Mouse (Mus musculus) bone marrow, adult 2 months (tissue): Measurements from ENCODE around the gene Lnx1. TPM values are rescaled to one million over a fixed set of nuclear protein-coding genes. Genes with fewer than 3 reads are reported as not detected.

ENCODE experiments used
- H3K27ac ChIP-seq: fragments of 200-500 bp; 2 replicates; pipeline ENCODE4 v1.5.1; 2012; ENCODE audit warnings: low read depth, mild to moderate bottlenecking, control low read depth, inconsistent platforms, low read length; ENCODE audit not compliant: control insufficient read depth, poor library complexity, insufficient read depth
- H3K4me1 ChIP-seq: fragments of 200-500 bp; 2 replicates; pipeline ENCODE4 v1.6.1; 2011; ENCODE audit warnings: low read length; ENCODE audit not compliant: control insufficient read depth, insufficient read depth
- H3K4me3 ChIP-seq: fragments of 200-500 bp; replicated peaks from 2 replicates; pipeline ENCODE3; 2011; ENCODE audit warnings: mild to moderate bottlenecking, low read depth, low read length, control low read depth; ENCODE audit not compliant: control insufficient read depth
- CTCF ChIP-seq: fragments of 200-500 bp; IDR thresholded peaks from 2 replicates; pipeline ENCODE4 v1.5.1; 2011; ENCODE audit warnings: low read length, control low read depth; ENCODE audit not compliant: control insufficient read depth, insufficient read depth
- POLR2A ChIP-seq: fragments of 200-500 bp; IDR thresholded peaks from 2 replicates; pipeline ENCODE4 v1.6.1; 2011; ENCODE audit warnings: low read depth, mild to moderate bottlenecking, control low read depth, low read length, borderline replicate concordance; ENCODE audit not compliant: control insufficient read depth
- WGBS: fragments of 180-500 bp; shearing (Covaris S2); methylation state at CpG from one replicate; pipeline ENCODE4 v1.1.7; 2018; 5-methylcytosine and 5-hydroxymethylcytosine counted together
- polyA plus RNA-seq: library from polyadenylated mRNA; stranded (reverse); fragments of >200 nt; gene quantifications from 2 replicates; pipeline ENCODE4 v1.2.4, GENCODE M21; 2011; ENCODE audit warnings: low replicate concordance; ENCODE audit not compliant: missing spikeins, insufficient read depth, insufficient read length

The Lnx1 gene
- polyA plus RNA-seq, 1 experiment = not detected

DNA sequence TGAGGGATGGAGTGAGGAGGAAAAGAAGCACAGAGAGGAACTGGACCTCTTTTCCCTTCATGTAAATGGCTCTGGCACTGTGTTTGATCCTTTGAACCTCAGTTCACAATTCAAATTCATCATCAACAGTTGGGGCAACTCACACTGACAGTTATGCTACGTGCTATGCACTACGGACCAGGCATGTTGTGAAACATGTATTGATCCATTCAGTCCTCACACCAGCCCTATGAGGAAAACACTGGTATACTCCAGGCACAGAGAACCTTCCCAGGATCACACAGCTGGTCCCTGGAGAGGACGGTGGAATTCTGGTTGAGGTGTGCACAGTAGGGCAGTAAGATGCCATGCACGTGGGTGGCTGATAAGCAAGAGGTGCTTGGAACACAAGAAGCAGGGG, 62.2 kb downstream of the Lnx1 start:
- no peak for TF ChIP-seq POLR2A
- 70% methylated on average over 4 of the region's 4 CpGs for WGBS

DNA sequence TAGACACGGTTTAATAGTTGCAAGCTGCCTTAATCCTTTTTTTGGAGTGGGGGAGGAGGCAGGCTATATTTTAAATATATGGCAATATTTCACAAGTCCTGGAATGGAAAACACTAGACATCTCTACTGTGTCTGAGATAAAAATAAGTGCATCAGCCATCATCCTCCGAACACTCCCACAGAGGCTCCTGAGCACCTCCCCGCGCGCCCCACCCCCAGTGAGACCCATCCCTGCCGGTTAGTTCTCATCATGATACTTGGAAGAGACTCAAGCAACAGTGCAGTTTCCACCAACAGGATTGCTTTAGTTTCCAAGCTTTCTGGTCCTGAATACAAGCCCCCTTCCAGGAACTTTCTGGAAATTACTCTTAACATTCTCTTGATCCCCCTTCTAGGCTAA, 63.2 kb downstream of the Lnx1 start:
- Histone ChIP-seq H3K27ac (no peak overlapping the region), H3K4me3 (no peak overlapping the region), H3K4me1 (no peaks in the 10 kb centered on the region; the same call in 1 of the 2 replicates)
- WGBS = 80% methylated on average over 6 of the region's 6 CpGs
- no peak for TF ChIP-seq POLR2A
- TF ChIP-seq CTCF = no peak

More for the DNA sequence above, 62.2 kb downstream of the Lnx1 start:
- no peak overlapping the region for H3K27ac ChIP-seq
- no peak overlapping the region for H3K4me3 ChIP-seq
- no peaks in the 10 kb centered on the region; the same call in 1 of the 2 replicates for H3K4me1 ChIP-seq

DNA sequence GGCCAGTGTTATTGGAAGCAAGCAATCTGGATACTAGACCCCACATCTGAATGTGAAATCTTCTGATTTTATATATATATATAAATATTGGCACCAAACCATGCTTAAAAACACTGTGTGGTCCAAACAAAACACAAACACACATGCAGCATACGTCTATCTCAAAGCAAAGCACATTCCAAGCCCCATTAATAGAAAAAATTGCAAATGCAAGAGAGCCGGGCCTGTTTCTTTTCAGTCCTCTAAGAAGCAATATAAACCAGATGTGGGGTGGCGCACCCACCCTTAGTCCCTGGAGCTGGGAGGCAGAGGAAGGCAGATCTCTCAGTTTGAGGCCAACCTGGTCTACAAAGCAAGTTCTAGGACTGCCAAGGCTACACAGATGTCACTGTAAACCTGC, 68.3 kb downstream of the Lnx1 start:
- Histone ChIP-seq H3K4me3 (no peak overlapping the region), H3K4me1 (no peaks in the 10 kb centered on the region; the same call in 1 of the 2 replicates), H3K27ac (no peak overlapping the region)
- WGBS = 81% methylated on average over 3 of the region's 3 CpGs
- no peak for TF ChIP-seq CTCF
- no peak for TF ChIP-seq POLR2A

DNA sequence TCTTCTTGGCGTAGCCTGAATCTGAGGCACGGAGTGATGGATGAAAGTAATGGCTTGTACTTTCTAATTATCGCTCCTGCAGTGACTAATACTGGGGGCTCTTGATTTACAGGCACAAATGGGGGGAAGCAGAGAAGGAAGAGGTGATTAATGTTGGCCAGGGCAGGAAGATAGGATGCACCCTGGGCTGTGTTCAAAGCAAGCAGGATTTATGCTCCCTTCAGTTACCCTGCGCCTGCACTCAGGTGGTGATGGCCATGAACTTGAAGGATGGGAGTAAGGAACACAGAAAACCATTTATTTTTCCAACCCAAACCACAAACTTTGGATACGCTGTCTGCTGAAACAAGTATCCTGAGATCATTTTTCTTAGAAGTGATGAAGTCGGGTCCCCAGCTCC, 69.3 kb downstream of the Lnx1 start:
- TF ChIP-seq CTCF (no peak), POLR2A (no peak)
- WGBS = 81% methylated on average over 6 of the region's 6 CpGs
- no peaks in the 10 kb centered on the region; the same call in 1 of the 2 replicates for H3K4me1 ChIP-seq
- no peak overlapping the region for H3K4me3 ChIP-seq
- no peak overlapping the region for H3K27ac ChIP-seq

DNA sequence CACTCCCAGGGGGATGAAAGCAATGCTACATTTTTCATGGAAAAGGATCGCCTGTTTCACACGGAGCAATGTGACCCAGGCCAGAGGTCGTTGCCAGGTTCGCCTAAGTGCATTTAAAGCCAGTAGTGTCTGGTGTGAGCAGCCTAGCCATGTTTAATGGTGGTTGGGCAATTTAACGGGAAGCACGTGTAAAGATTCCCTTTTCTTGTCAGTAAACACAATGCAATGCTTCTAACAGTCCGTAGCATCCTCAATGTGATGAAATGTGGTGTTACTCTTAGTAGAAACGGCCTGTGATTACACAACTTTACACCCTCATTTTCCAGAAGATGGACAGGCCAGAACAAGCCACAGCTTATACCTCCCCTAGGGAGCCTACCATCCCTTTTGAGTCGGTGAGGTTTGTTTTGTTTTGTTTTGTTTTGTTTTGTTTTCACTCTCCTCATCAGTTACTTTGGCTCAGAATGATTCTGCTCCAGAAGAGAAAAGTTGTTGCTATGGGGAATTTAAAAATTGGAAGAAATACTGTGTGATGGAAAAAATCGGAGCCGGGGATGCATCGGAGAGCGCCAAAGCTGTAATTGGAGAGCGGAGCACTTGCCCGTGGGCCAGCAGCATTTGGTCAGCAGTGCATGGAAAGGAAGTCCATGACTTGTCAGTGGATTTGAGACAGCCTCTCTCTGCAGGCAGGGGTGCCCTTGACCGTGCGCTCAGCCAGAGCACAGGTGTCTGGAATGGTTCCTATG, 70.2 kb downstream of the Lnx1 start:
- WGBS = 60% methylated on average over 17 of the region's 17 CpGs
- no peak overlapping the region for H3K27ac ChIP-seq
- no peak overlapping the region for H3K4me3 ChIP-seq
- TF ChIP-seq CTCF = no peak
- TF ChIP-seq POLR2A = no peak
- H3K4me1 ChIP-seq = no peaks in the 10 kb centered on the region; the same call in 1 of the 2 replicates

DNA sequence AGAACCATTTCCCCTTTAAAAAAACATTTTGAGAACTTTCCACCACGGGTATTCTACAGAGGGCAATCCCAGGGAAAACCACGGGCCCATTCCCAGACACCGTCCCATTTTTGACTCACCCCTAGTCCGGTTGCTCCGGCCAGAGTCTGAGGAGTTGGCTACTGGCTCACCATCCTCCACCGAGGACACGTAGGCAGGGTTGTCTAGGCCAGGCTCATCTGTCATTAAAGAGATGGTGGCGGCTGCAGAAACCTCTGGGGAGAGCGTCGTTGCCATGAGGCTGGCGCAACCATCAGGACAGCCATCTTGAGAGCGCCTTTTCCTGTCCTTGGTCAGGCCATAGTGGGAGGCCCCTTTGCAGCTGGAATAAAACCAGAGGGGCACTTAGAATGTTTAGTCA, 74.7 kb downstream of the Lnx1 start:
- WGBS = 82% methylated on average over 12 of the region's 12 CpGs
- H3K4me3 ChIP-seq = no peak overlapping the region
- no peaks in the 10 kb centered on the region; the same call in 1 of the 2 replicates for H3K4me1 ChIP-seq
- TF ChIP-seq POLR2A = no peak
- no peak for TF ChIP-seq CTCF
- no peak overlapping the region for H3K27ac ChIP-seq

DNA sequence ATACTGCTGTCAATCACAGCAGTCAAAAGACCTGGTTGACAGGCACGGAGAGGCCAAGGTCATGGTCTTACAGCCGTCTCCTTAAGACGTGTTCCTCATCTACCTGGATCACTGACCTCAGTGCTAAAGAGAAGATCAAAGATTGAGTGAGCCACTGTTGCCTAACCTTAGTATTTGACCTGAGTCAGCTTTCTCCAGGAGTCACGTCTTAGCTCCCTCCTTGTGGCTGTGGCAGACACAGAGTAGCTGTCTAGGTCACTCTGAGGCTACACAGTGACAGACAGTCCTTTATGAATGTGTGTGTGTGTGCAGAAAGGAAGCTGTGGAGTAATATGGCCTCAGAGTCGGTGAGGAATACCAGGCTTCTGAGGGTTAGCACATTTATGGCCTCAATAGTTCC, 78.3 kb downstream of the Lnx1 start:
- H3K27ac ChIP-seq = no peak overlapping the region
- no peak for TF ChIP-seq POLR2A
- 61% methylated on average over 5 of the region's 5 CpGs for WGBS
- no peak overlapping the region for H3K4me3 ChIP-seq
- no peaks in the 10 kb centered on the region for H3K4me1 ChIP-seq

DNA sequence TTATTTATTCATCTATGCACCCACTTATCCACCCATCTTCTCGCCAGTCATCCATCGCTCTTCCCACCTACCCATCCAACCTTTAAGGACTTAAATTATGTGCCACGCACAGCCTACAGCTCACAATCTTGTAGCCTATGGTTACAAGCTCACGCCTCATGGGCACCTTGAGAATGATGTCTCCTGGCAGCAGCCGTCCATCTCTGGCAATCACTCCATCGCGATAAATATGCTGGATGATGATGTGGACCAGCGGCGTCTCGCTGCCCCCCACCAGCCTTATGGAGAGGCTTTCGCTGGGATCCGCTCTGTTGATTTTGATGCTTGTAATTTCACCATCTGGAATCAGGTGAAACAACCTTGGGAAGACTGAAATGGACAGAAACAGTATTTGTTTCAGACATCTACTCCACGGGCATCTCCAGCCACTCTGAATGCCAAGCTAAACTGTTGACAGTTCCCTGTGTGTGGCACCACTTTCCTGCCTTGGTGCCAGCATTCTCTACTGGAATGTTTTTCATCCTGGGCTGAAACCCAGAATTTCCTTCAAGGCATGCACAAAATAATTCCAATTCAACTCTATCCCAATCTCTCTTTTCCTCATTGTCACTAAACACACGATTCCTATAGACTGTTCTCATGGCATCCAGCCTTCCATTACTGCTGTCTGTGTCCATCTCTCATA, 79.3 kb downstream of the Lnx1 start:
- H3K27ac ChIP-seq = no peak overlapping the region
- no peaks in the 10 kb centered on the region for H3K4me1 ChIP-seq
- H3K4me3 ChIP-seq = no peak overlapping the region
- TF ChIP-seq POLR2A (no peak), CTCF (no peak)
- WGBS = 89% methylated on average over 14 of the region's 14 CpGs
